Mouse (Mus musculus) right cerebral cortex, postnatal 14 days (tissue): ENCODE results near the gene Zmiz1.

Experiments used
- DNase-seq: peaks from one replicate; pipeline ENCODE4 v3.0.0; 2022

The Zmiz1 gene

GRCm38 (mm10) chr14:25456666-25457433, 2.1 kb upstream of the Zmiz1 start:
- peak; percentile 8 for DNase-seq

- peak; percentile 93 for DNase-seq
These were observed 1.5 kb upstream of the Zmiz1 start for GRCm38 (mm10) chr14:25457434-25457957.

GRCm38 (mm10) chr14:25458111-25459015, 622 bp upstream of the Zmiz1 start:
- DNase-seq, result no peak

GRCm38 (mm10) chr14:25459394-25459997, 511 bp downstream of the Zmiz1 start:
- peak; percentile 70 for DNase-seq

GRCm38 (mm10) chr14:25459998-25460800, 1.2 kb downstream of the Zmiz1 start:
- DNase-seq, result no peak

- DNase-seq, result peak; percentile 56
These were observed 2.1 kb downstream of the Zmiz1 start for GRCm38 (mm10) chr14:25460801-25461675.

GRCm38 (mm10) chr14:25461676-25462385, 2.8 kb downstream of the Zmiz1 start:
- no peak for DNase-seq

GRCm38 (mm10) chr14:25462975-25463374, 4.0 kb downstream of the Zmiz1 start:
- DNase-seq, result no peak

- DNase-seq, result no peak
These were observed 4.9 kb downstream of the Zmiz1 start for GRCm38 (mm10) chr14:25463919-25464318.

- DNase-seq, result no peak
These were observed 5.8 kb downstream of the Zmiz1 start for GRCm38 (mm10) chr14:25464611-25465307.

GRCm38 (mm10) chr14:25466361-25466760, 7.4 kb downstream of the Zmiz1 start:
- no peak for DNase-seq

GRCm38 (mm10) chr14:25467911-25468668, 9.1 kb downstream of the Zmiz1 start:
- no peak for DNase-seq

- no peak for DNase-seq
These were observed 10.0 kb downstream of the Zmiz1 start for GRCm38 (mm10) chr14:25468891-25469529.

- DNase-seq, result no peak
These were observed 11.3 kb downstream of the Zmiz1 start for GRCm38 (mm10) chr14:25470224-25470805.

GRCm38 (mm10) chr14:25471035-25471434, 12.1 kb downstream of the Zmiz1 start:
- DNase-seq, result no peak

GRCm38 (mm10) chr14:25472096-25472861, 13.3 kb downstream of the Zmiz1 start:
- no peak for DNase-seq

GRCm38 (mm10) chr14:25472981-25473649, 14.1 kb downstream of the Zmiz1 start:
- DNase-seq, result no peak
